In genomic region chr8:45975126-45975836, GRCm38 (mm10) we compare ENCODE assay signal across 8 mouse cellular contexts. TPM values are rescaled to one million over a fixed set of nuclear protein-coding genes. Genes with fewer than 3 reads are reported as not detected.
A peak's percentile ranks its signal among the peaks of the same experiment; 100 is the strongest.
DNase-seq lines count a peak whose midpoint lies in the region; ATAC-seq and TF ChIP-seq lines count a peak whose summit lies in the region.

Gene 1700029J07Rik (minus strand): TSS chr8:45975252.
Gene Ufsp2 (plus strand): TSS chr8:45975528.

- H3K4me1 ChIP-seq in G1E (ENCODE audit: insufficient read depth, low read depth, low read length): peaks cover 17% of the 10 kb centered on the region
- peaks cover 11% of the 10 kb centered on the region for H3K4me1 ChIP-seq in forebrain, embryonic 16.5 days (replicated peaks; ENCODE audit: control insufficient read depth, insufficient read depth, low read length)
- peaks cover 5% of the 10 kb centered on the region; the same call in 1 of the 2 replicates for H3K4me1 ChIP-seq in lung, embryonic 14.5 days (ENCODE audit: insufficient read depth)
- no peaks in the 10 kb centered on the region for H3K4me1 ChIP-seq in olfactory bulb, adult 2 months (ENCODE audit: control insufficient read depth, insufficient read depth, low read length)
- H3K4me1 ChIP-seq in thymus, adult 2 months (replicated peaks; ENCODE audit: control insufficient read depth, insufficient read depth, low read length): peaks cover 7% of the 10 kb centered on the region

- no peak for TF ChIP-seq CTCF in G1E (IDR thresholded peaks at IDR 0.05; ENCODE audit: low read depth, low read length)
- peak; percentile 79 for TF ChIP-seq CTCF in layer of hippocampus, adult 2 months (conservative IDR thresholded peaks at IDR 0.05)
- peak; percentile 57 for TF ChIP-seq CTCF in lung, embryonic 14.5 days (IDR thresholded peaks at IDR 0.05; ENCODE audit: low read depth)
- TF ChIP-seq CTCF in olfactory bulb, adult 2 months (IDR thresholded peaks at IDR 0.05; ENCODE audit: insufficient read depth, low read depth, low read length): no peak; the same call in 1 of the 2 replicates
- peak; percentile 64; the same call in 1 of the 2 replicates for TF ChIP-seq CTCF in thymus, adult 2 months (IDR thresholded peaks at IDR 0.05; ENCODE audit: borderline replicate concordance, control insufficient read depth, extremely low read depth, insufficient read depth, low read length, poor library complexity)

- peak within 1 kb of the TSS; percentile 73 for H3K9ac ChIP-seq in forebrain, embryonic 16.5 days (replicated peaks; ENCODE audit: low read depth, low read length)
- peak within 1 kb of the TSS; percentile 69 for H3K9ac ChIP-seq in lung, embryonic 14.5 days

- intact Hi-C loops in heart, postnatal 36 days (cut with DNase I): loop anchor here (2.0 kb wide), 1 partner anchor 24 kb away; the partner anchor contains the start of gene Lrp2bp

- no peaks in the 10 kb centered on the region for H3K27me3 ChIP-seq in G1E (ENCODE audit: insufficient read depth, low read length)
- H3K27me3 ChIP-seq in forebrain, embryonic 16.5 days (replicated peaks; ENCODE audit: control insufficient read depth, insufficient read depth, low read length): no peaks in the 10 kb centered on the region
- no peaks in the 10 kb centered on the region for H3K27me3 ChIP-seq in lung, embryonic 14.5 days (ENCODE audit: insufficient read depth, low read length)
- H3K27me3 ChIP-seq in thymus, adult 2 months (ENCODE audit: control insufficient read depth, insufficient read depth, low read length): no peaks in the 10 kb centered on the region

- WGBS in forebrain, embryonic 16.5 days: under 1% methylated on average over 57 of the region's 57 CpGs
- WGBS in lung, embryonic 14.5 days: under 1% methylated on average over 57 of the region's 57 CpGs
- WGBS in olfactory bulb, adult 2 months: under 1% methylated on average over 57 of the region's 57 CpGs
- under 1% methylated on average over 57 of the region's 57 CpGs for WGBS in thymus, adult 2 months

- H3K4me3 ChIP-seq in G1E (ENCODE audit: low read depth, low read length): peak within 1 kb of the TSS; percentile 78
- peak within 1 kb of the TSS; percentile 78 for H3K4me3 ChIP-seq in forebrain, embryonic 16.5 days (replicated peaks; ENCODE audit: low read length)
- H3K4me3 ChIP-seq in layer of hippocampus, adult 2 months: peak within 1 kb of the TSS; percentile 73
- H3K4me3 ChIP-seq in lung, embryonic 14.5 days (ENCODE audit: low read depth, low read length): peak within 1 kb of the TSS; percentile 72
- H3K4me3 ChIP-seq in olfactory bulb, adult 2 months (ENCODE audit: insufficient read depth, low read depth, low read length): peak within 1 kb of the TSS; percentile 69
- H3K4me3 ChIP-seq in thymus, adult 2 months (ENCODE audit: control insufficient read depth, insufficient read depth, low read length): peak within 1 kb of the TSS; percentile 66

- H3K4me2 ChIP-seq in forebrain, embryonic 16.5 days (ENCODE audit: low read length): peak within 1 kb of the TSS; percentile 83
- peak within 1 kb of the TSS; percentile 85 for H3K4me2 ChIP-seq in lung, embryonic 14.5 days

- peaks cover 10% of the 10 kb centered on the region for H3K9me3 ChIP-seq in G1E (replicated peaks)
- 0 out of 2 replicates have a peak, but pooled peaks cover 2% of the 10 kb centered on the region for H3K9me3 ChIP-seq in forebrain, embryonic 16.5 days (ENCODE audit: control insufficient read depth, low read length)
- no peaks in the 10 kb centered on the region for H3K9me3 ChIP-seq in lung, embryonic 14.5 days (ENCODE audit: low read depth, low read length)

- DNase-seq in G1E (ENCODE audit: low spot score): peak; percentile 74
- peak; percentile 97 to 99 for DNase-seq in cerebellum, adult 18-20 months
- DNase-seq in heart, postnatal 36 days: peak; percentile 97 to 98
- peak; percentile 97 to 98 for DNase-seq in layer of hippocampus, adult 2 months (ENCODE audit: low spot score in 2 of 2)
- peak; percentile 100 for DNase-seq in lung, embryonic 14.5 days
- peak; percentile 97 for DNase-seq in thymus, adult 2 months

- peaks cover 30% of the 10 kb centered on the region for H3K36me3 ChIP-seq in G1E (replicated peaks)
- H3K36me3 ChIP-seq in forebrain, embryonic 16.5 days (ENCODE audit: control insufficient read depth, insufficient read depth): peaks cover 3% of the 10 kb centered on the region; the same call in 1 of the 2 replicates
- peaks cover 12% of the 10 kb centered on the region; the same call in 1 of the 2 replicates for H3K36me3 ChIP-seq in lung, embryonic 14.5 days (ENCODE audit: insufficient read depth)
- no peaks in the 10 kb centered on the region for H3K36me3 ChIP-seq in thymus, adult 2 months (ENCODE audit: control insufficient read depth, insufficient read depth, low read length)

- peak; percentile 88 for ATAC-seq in G1E (ENCODE audit: extremely low read depth, insufficient number of reproducible peaks, low FRiP score, poor library complexity, severe bottlenecking)
- peak; percentile 99 for ATAC-seq in forebrain, embryonic 16.5 days
- peak; percentile 98 for ATAC-seq in lung, embryonic 14.5 days (ENCODE audit: insufficient read depth)

- TF ChIP-seq POLR2A in olfactory bulb, adult 2 months (IDR thresholded peaks at IDR 0.05; ENCODE audit: insufficient read depth, low read depth, low read length): peak; percentile 64; the same call in 1 of the 2 replicates
- peak; percentile 32; the same call in 1 of the 2 replicates for TF ChIP-seq POLR2A in thymus, adult 2 months (IDR thresholded peaks at IDR 0.05; ENCODE audit: control insufficient read depth, extremely low read depth, insufficient read depth, low read length, poor library complexity)

- H3K27ac ChIP-seq in forebrain, embryonic 16.5 days (ENCODE audit: low read length): peak within 1 kb of the TSS; percentile 85
- peak within 1 kb of the TSS; percentile 81 for H3K27ac ChIP-seq in layer of hippocampus, adult 2 months
- peak within 1 kb of the TSS; percentile 77 for H3K27ac ChIP-seq in lung, embryonic 14.5 days (ENCODE audit: low read depth)
- H3K27ac ChIP-seq in olfactory bulb, adult 2 months (ENCODE audit: insufficient read depth, low read depth, low read length): peak within 1 kb of the TSS; percentile 47
- H3K27ac ChIP-seq in thymus, adult 2 months (ENCODE audit: control insufficient read depth, insufficient read depth, low read length): no peak within 1 kb of the TSS

RNA-seq across cellular contexts. Expression of gene 1700029J07Rik, which starts in this region (rescaled TPM):
- 0.68 and 2.2 TPM in 2 replicates for total RNA-seq in G1E (2014; fragmentation: Nextera tagmentation)
- total RNA-seq in G1E (2017): 0.76 and 1.6 TPM in 2 replicates
- 0.01 TPM in 1 of 2 replicates, not detected in the other for polyA plus RNA-seq in G1E (2012)
- polyA plus RNA-seq in forebrain, embryonic 16.5 days (2015; fragmentation: Nextera tagmentation; extraction: Ambion mirVana): 5.0 and 5.2 TPM in 2 replicates
- total RNA-seq in heart, postnatal 36 days (2021): under 1 TPM; 0.33 to 0.50 TPM
- 1 to 10 TPM; 2.4 to 3.3 TPM for total RNA-seq in layer of hippocampus, adult 2 months (2021)
- polyA plus RNA-seq in lung, embryonic 14.5 days (2014; fragmentation: Nextera tagmentation; extraction: Ambion mirVana): 2.7 and 3.4 TPM in 2 replicates
- not detected in 2 replicates for polyA plus RNA-seq in olfactory bulb, adult 2 months (2012; ENCODE audit: insufficient read depth, insufficient read length, low replicate concordance, missing spikeins)
- polyA plus RNA-seq in thymus, adult 2 months (2012; rRNA removed): 0.19 and 0.27 TPM in 2 replicates

RNA-seq across cellular contexts. Expression of gene Ufsp2, which starts in this region (rescaled TPM):
- total RNA-seq in G1E (2014; fragmentation: Nextera tagmentation) (82.8 and 86.8 TPM in 2 replicates), G1E (2017) (109 and 131 TPM in 2 replicates)
- 2.6 and 3.1 TPM in 2 replicates for polyA plus RNA-seq in G1E (2012)
- polyA plus RNA-seq in forebrain, embryonic 16.5 days (2015; fragmentation: Nextera tagmentation; extraction: Ambion mirVana): 57.8 and 59.8 TPM in 2 replicates
- total RNA-seq in heart, postnatal 36 days (2021): 10 to 100 TPM; 30.9 to 32.4 TPM
- total RNA-seq in layer of hippocampus, adult 2 months (2021): 10 to 100 TPM; 48.2 to 51.3 TPM
- 75.3 and 81.9 TPM in 2 replicates for polyA plus RNA-seq in lung, embryonic 14.5 days (2014; fragmentation: Nextera tagmentation; extraction: Ambion mirVana)
- polyA plus RNA-seq in olfactory bulb, adult 2 months (2012; ENCODE audit: insufficient read depth, insufficient read length, low replicate concordance, missing spikeins): not detected in 2 replicates
- polyA plus RNA-seq in thymus, adult 2 months (2012; rRNA removed): 11.2 and 13.0 TPM in 2 replicates

Comparison
In these comparisons a context has a peak if more than half of its experiments do, and no peak if none do; other contexts are left out.
1. CTCF ChIP-seq: peak in layer of hippocampus, adult 2 months (single experiment), lung, embryonic 14.5 days (single experiment) and thymus, adult 2 months (single experiment); none in G1E (single experiment) and olfactory bulb, adult 2 months (single experiment).
2. Peak in every context shown above with its lines, with median percentiles within 50 percentile points of each other: ATAC-seq, DNase-seq and H3K4me3 ChIP-seq.